24 mouse cellular contexts compared by ENCODE assay signal in the genomic region with DNA sequence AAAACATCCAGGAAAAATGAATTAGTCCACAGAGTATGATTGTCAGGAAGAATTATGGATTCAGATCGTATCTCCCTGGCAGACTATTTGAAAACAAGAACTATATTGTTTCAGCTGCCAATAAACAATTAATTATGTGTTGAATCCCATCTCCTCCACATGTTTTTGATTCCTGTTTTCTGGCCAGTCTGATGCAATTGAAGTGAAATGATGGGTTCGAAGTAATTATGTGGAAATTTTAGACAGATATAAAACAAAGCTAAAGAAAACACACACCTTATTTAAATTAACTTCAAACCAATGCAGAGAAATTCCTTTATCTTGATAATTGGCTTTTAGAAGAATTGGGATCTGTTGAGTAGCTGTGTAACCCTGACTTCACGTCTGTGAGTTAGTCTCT. TPM values are rescaled to one million over a fixed set of nuclear protein-coding genes. Genes with fewer than 3 reads are reported as not detected.
"Had no signal": no experiment of that assay in that cellular context is flagged by ENCODE, and none has a peak within 500 bp of the region (broad histone marks: within the 10 kb centered on the region; RNA-seq: fewer than 3 reads in every experiment).

No protein-coding gene starts in this region.

- H3K9me3 ChIP-seq: neural tube, embryonic 12.5 days; neural tube, embryonic 13.5 days; neural tube, embryonic 15.5 days; stomach, embryonic 15.5 days had no signal

- DNase-seq: retina, postnatal 1 day; right cerebral cortex, adult 18-20 months; right cerebral cortex, postnatal 14 days; right cerebral cortex, postnatal 25 days; right cerebral cortex, postnatal 4 days; spleen, adult 18-20 months; thymus, adult 18-20 months; thymus, adult 2 months; thymus, postnatal 14 days; thymus, postnatal 25 days; thymus, postnatal 36 days; thymus, postnatal 4 days had no signal

- H3K9ac ChIP-seq: neural tube, embryonic 12.5 days; neural tube, embryonic 13.5 days; neural tube, embryonic 15.5 days; stomach, embryonic 15.5 days had no signal

- H3K36me3 ChIP-seq: neural tube, embryonic 12.5 days; neural tube, embryonic 13.5 days; neural tube, embryonic 15.5 days; stomach, embryonic 15.5 days had no signal

- H3K4me1 ChIP-seq: neural tube, embryonic 12.5 days; neural tube, embryonic 13.5 days; neural tube, embryonic 15.5 days; stomach, embryonic 15.5 days had no signal

- H3K4me3 ChIP-seq: neural tube, embryonic 12.5 days; neural tube, embryonic 13.5 days; neural tube, embryonic 15.5 days; stomach, embryonic 15.5 days had no signal

- H3K4me2 ChIP-seq: neural tube, embryonic 12.5 days; neural tube, embryonic 13.5 days; neural tube, embryonic 15.5 days; stomach, embryonic 15.5 days had no signal

- H3K27ac ChIP-seq: neural tube, embryonic 12.5 days; neural tube, embryonic 13.5 days; neural tube, embryonic 15.5 days; stomach, embryonic 15.5 days had no signal

- H3K27me3 ChIP-seq: neural tube, embryonic 12.5 days; neural tube, embryonic 13.5 days; neural tube, embryonic 15.5 days; stomach, embryonic 15.5 days had no signal

RNA-seq across cellular contexts. Expression of gene 4933412E24Rik, which starts 14.3 kb away (rescaled TPM):
- total RNA-seq: neutrophil, adult 5-6 weeks had no signal
- polyA plus RNA-seq: neural tube, embryonic 12.5 days; neural tube, embryonic 13.5 days; neural tube, embryonic 14.5 days; neural tube, embryonic 15.5 days; small intestine, adult 2 months; spleen, adult 2 months; stomach, embryonic 14.5 days; stomach, embryonic 15.5 days; stomach, embryonic 16.5 days; thymus, adult 2 months; thymus, postnatal 0 days; urinary bladder, adult 2 months had no signal
